Mouse (Mus musculus): ENCODE measurements around the gene Gm21992. TPM values are rescaled to one million over a fixed set of nuclear protein-coding genes. Genes with fewer than 3 reads are reported as not detected.
A peak's percentile ranks its signal among the peaks of the same experiment; 100 is the strongest.
"Not testable (repeated sequence)": the region's sequence is repeated elsewhere in the genome, so short reads cannot be mapped to it uniquely, and the experiment has no call there.

The Gm21992 gene
- polyA plus RNA-seq, 1 experiment from 2014 or later = 41.2 TPM

DNA sequence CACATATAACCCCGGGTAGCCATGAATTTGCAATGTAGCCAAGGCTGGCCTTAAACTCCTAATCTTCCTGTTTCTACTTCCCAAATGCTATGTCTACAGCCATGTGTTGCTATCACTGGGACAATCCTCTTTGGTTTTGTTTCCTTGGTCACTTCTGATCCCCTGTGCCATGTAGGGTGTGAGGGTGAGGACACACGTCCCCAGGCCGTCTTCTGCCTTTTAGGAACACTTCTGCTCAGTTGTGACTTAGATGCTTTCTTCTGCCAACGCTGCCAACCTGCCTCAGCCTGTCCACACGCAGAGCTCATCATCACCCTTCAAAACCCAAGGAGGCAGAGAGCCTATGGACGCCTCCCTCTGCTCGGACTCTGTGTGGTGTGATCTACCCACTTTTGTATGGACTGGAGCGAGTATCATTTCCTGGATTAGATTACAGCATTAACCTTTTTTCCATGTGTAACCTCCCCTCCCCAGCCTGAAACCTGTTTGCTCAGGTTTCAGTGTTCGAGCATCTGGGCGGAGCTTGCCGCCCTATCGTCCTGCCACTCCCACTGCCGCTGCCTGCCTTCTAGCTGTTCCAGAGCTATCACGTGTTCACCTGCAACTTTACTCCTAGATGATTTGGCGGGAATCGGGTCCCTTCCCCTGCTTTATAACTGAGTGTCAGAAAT, 17.2 kb upstream of the Gm21992 start:
- ATAC-seq (ENCODE audit: low FRiP score, low TSS enrichment) = no peak

DNA sequence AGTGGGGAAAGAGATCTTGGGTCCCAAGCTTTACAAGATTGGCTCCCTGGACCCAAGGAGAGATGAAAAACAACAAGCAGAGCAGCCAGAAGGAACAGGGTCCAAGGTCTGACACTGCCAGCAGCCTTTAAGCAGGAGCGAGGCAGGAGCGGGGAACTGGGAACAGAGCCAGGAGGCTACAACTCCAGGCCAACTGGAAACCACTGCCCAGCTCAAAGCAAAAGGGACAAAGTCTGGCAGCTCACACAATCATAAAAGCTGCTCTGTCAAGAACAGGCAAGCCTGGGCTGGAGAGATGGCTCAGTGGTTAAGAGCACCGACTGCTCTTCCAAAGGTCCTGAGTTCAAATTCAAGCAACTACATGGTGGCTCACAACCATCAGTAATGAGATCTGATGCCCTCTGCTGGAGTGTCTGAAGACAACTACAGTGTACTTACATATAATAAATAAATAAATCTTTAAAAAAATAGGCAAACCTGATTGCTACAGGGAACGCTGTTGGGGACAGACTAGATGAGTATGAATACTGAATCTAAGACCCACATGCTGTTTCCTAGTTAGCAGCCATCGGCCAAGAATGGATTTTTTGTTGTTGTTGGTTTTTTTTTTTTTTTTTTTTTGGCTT, 9.4 kb upstream of the Gm21992 start:
- H3K4me1 ChIP-seq (ENCODE audit: control insufficient read depth, insufficient read depth, low read length) = no peaks in the 10 kb centered on the region
- H3K4me3 ChIP-seq (ENCODE audit: low read length) = no peak overlapping the region
- H3K9me3 ChIP-seq (ENCODE audit: control insufficient read depth, low read length) = no peaks in the 10 kb centered on the region
- no peak for ATAC-seq (ENCODE audit: low FRiP score, low TSS enrichment)
- peaks cover 8% of the 10 kb centered on the region for H3K36me3 ChIP-seq (ENCODE audit: control insufficient read depth, insufficient read depth, low read length)
- H3K9ac ChIP-seq (ENCODE audit: low read depth, low read length) = no peak overlapping the region
- H3K4me2 ChIP-seq (replicated peaks; ENCODE audit: low read depth, low read length) = no peak overlapping the region
- 77% methylated on average over 5 of the region's 5 CpGs for WGBS
- H3K27me3 ChIP-seq (ENCODE audit: control insufficient read depth, insufficient read depth, low read length) = no peaks in the 10 kb centered on the region
- H3K27ac ChIP-seq (ENCODE audit: low read depth, low read length) = no peak overlapping the region

More for the DNA sequence above, 17.2 kb upstream of the Gm21992 start:
- H3K27me3 ChIP-seq (ENCODE audit: control insufficient read depth, insufficient read depth, low read length) = no peaks in the 10 kb centered on the region
- no peaks in the 10 kb centered on the region for H3K4me1 ChIP-seq (ENCODE audit: control insufficient read depth, insufficient read depth, low read length)
- WGBS = 39% methylated on average over 16 of the region's 16 CpGs
- H3K4me2 ChIP-seq (replicated peaks; ENCODE audit: low read depth, low read length) = peak overlapping the region; percentile 17; the same call in 1 of the 2 replicates
- no peaks in the 10 kb centered on the region for H3K9me3 ChIP-seq (ENCODE audit: control insufficient read depth, low read length)
- H3K4me3 ChIP-seq (ENCODE audit: low read length) = no peak overlapping the region
- no peak overlapping the region for H3K27ac ChIP-seq (ENCODE audit: low read depth, low read length)
- no peak overlapping the region for H3K9ac ChIP-seq (ENCODE audit: low read depth, low read length)
- H3K36me3 ChIP-seq (ENCODE audit: control insufficient read depth, insufficient read depth, low read length) = peaks cover 8% of the 10 kb centered on the region

DNA sequence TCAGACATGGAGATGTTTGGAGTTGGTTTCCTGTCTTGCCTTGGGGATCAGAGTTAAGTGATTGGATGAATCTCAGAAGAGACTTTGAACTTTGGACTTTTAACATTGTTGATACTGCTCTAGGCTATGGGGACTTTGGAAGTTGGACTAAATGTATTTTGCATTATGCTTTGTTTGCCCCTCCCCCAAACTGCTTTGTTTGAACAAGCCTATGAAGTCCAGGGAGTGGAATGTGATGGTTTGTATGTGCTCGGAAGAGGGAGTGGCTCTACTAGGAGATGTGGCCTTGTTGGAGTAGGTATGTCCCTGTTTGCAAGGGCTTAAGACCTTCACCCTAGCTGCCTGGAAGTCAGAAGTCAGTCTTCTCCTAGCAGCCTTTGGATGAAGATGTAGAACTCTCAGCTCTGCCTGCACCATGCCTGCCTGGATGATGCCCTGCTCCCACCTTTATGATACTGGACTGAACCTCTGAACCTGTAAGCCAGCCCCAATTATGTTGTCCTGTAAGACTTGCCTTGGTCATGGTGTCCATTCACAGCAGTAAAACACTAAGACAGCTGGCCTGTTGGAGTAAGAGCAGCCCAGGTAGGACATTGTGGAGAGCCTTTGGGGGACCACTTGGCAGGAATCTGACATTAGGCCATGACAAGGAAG, 5.9 kb upstream of the Gm21992 start:
- Histone ChIP-seq H3K4me3 (ENCODE audit: low read length) (no peak overlapping the region), H3K27ac (ENCODE audit: low read depth, low read length) (no peak overlapping the region), H3K4me2 (replicated peaks; ENCODE audit: low read depth, low read length) (no peak overlapping the region), H3K9ac (ENCODE audit: low read depth, low read length) (no peak overlapping the region), H3K9me3 (ENCODE audit: control insufficient read depth, low read length) (no peaks in the 10 kb centered on the region), H3K4me1 (ENCODE audit: control insufficient read depth, insufficient read depth, low read length) (no peaks in the 10 kb centered on the region), H3K36me3 (ENCODE audit: control insufficient read depth, insufficient read depth, low read length) (no peaks in the 10 kb centered on the region), H3K27me3 (ENCODE audit: control insufficient read depth, insufficient read depth, low read length) (no peaks in the 10 kb centered on the region)
- no peak for ATAC-seq (ENCODE audit: low FRiP score, low TSS enrichment)
- 59% methylated on average over 1 of the region's 1 CpGs for WGBS

DNA sequence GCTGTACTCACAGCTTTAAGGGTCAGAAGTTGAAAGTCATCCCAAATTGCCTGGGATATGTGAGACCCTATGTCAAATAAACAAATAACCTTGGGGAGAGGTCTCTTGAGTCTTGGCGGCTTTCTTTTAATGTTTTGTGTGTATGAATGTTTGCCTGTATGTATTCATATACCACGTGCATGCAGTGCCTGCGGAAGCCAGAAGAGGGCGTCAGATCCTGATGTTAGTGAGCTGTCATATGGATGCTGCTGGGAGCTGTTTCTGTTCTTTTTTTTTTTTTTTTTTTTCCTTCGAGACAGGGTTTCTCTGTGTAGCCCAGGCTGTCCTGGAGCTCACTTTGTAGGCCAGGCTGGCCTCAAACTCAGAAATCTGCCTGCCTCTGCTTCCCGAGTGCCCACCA, 1.6 kb upstream of the Gm21992 start:
- ATAC-seq (ENCODE audit: low FRiP score, low TSS enrichment) = no peak
- no peak overlapping the region for H3K4me3 ChIP-seq (ENCODE audit: low read length)
- H3K4me1 ChIP-seq (ENCODE audit: control insufficient read depth, insufficient read depth, low read length) = peaks cover 17% of the 10 kb centered on the region
- H3K9me3 ChIP-seq (ENCODE audit: control insufficient read depth, low read length) = no peaks in the 10 kb centered on the region
- H3K9ac ChIP-seq (ENCODE audit: low read depth, low read length) = no peak overlapping the region
- H3K36me3 ChIP-seq (ENCODE audit: control insufficient read depth, insufficient read depth, low read length) = no peaks in the 10 kb centered on the region
- no peak overlapping the region for H3K27ac ChIP-seq (ENCODE audit: low read depth, low read length)
- WGBS = 87% methylated on average over 6 of the region's 6 CpGs
- no peak overlapping the region for H3K4me2 ChIP-seq (replicated peaks; ENCODE audit: low read depth, low read length)
- H3K27me3 ChIP-seq (ENCODE audit: control insufficient read depth, insufficient read depth, low read length) = no peaks in the 10 kb centered on the region

DNA sequence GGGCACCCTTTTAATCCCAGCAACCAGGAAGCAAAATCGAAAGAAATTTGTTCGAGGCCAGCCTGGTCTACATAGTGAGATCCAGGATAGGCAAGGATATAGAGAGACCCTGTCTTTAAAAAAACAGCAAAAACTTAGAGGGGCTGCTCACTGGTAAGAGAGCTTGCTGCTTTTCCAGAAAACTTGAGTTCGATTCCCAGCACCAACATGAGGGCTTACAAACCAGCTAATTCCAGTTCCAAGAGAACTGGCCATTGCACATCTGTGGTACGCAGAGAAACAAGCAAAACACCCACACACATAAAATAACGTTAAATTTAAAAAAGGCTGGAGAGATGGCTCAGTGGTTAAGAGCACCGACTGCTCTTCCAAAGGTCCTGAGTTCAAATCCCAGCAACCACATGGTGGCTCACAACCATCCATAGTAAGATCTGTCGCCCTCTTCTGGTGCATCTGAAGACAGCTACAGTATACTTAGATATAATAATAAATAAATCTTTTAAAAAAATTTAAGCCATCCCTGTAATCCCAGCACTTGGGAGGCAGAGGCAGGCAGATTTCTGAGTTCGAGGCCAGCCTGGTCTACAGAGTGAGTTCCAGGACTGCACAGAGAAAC, 1.0 kb upstream of the Gm21992 start:
- H3K4me3 ChIP-seq (ENCODE audit: low read length) = peak overlapping the region; percentile 96
- H3K9me3 ChIP-seq (ENCODE audit: control insufficient read depth, low read length); H3K27me3 ChIP-seq (ENCODE audit: control insufficient read depth, insufficient read depth, low read length); H3K36me3 ChIP-seq (ENCODE audit: control insufficient read depth, insufficient read depth, low read length); ATAC-seq (ENCODE audit: low FRiP score, low TSS enrichment): not testable (repeated sequence)
- peak overlapping the region; percentile 90 for H3K9ac ChIP-seq (ENCODE audit: low read depth, low read length)
- H3K27ac ChIP-seq (ENCODE audit: low read depth, low read length) = peak overlapping the region; percentile 93; the same call in 1 of the 2 replicates
- 80% methylated on average over 8 of the region's 8 CpGs for WGBS
- peak overlapping the region; percentile 51 for H3K4me2 ChIP-seq (replicated peaks; ENCODE audit: low read depth, low read length)
- H3K4me1 ChIP-seq (ENCODE audit: control insufficient read depth, insufficient read depth, low read length) = peaks cover 21% of the 10 kb centered on the region

DNA sequence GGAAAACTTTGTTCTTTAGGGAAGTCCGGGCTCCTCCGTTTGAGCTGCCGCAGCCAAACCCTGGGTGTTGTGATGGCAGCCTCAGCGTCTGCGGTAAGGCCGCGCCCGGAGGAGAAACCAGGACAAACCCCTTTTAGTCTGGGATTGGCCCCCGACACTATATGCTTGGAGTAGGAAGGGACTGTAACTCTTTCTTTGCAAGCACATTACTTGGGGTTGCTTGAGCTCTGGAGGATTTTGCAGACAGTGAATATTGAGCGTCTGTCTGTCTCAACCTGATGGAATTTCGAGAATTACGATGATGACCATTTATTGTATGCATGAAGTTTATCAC, 464 bp upstream of the Gm21992 start:
- Histone ChIP-seq H3K4me3 (ENCODE audit: low read length) (peak overlapping the region; percentile 96), H3K36me3 (ENCODE audit: control insufficient read depth, insufficient read depth, low read length) (no peaks in the 10 kb centered on the region), H3K4me2 (replicated peaks; ENCODE audit: low read depth, low read length) (peak overlapping the region; percentile 51), H3K27ac (ENCODE audit: low read depth, low read length) (peak overlapping the region; percentile 93), H3K27me3 (ENCODE audit: control insufficient read depth, insufficient read depth, low read length) (no peaks in the 10 kb centered on the region), H3K4me1 (ENCODE audit: control insufficient read depth, insufficient read depth, low read length) (peaks cover 21% of the 10 kb centered on the region), H3K9me3 (ENCODE audit: control insufficient read depth, low read length) (no peaks in the 10 kb centered on the region), H3K9ac (ENCODE audit: low read depth, low read length) (peak overlapping the region; percentile 90)
- ATAC-seq (ENCODE audit: low FRiP score, low TSS enrichment) = peak; percentile 34; the same call in 1 of the 2 replicates
- 4% methylated on average over 12 of the region's 12 CpGs for WGBS

DNA sequence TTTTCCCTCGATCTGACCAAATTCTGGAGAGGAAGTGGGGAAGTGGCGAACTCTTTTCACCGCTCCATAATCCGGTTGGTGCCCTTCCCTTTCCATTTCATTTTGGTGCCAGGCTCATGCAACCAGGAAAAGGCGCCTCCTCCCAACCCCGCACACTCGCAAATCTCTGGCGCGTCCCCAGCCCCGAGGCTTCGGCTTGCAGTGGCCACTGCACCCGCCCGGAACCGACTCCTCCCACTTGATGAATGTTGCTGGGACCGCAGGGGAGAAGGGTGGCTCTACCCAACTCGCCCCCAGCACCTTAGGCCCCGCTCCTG, 708 bp downstream of the Gm21992 start:
- Histone ChIP-seq H3K9me3 (ENCODE audit: control insufficient read depth, low read length) (no peaks in the 10 kb centered on the region), H3K27ac (ENCODE audit: low read depth, low read length) (peak overlapping the region; percentile 94), H3K4me3 (ENCODE audit: low read length) (peak overlapping the region; percentile 96), H3K9ac (ENCODE audit: low read depth, low read length) (peak overlapping the region; percentile 82), H3K4me1 (ENCODE audit: control insufficient read depth, insufficient read depth, low read length) (peaks cover 21% of the 10 kb centered on the region), H3K4me2 (replicated peaks; ENCODE audit: low read depth, low read length) (peak overlapping the region; percentile 77), H3K36me3 (ENCODE audit: control insufficient read depth, insufficient read depth, low read length) (no peaks in the 10 kb centered on the region), H3K27me3 (ENCODE audit: control insufficient read depth, insufficient read depth, low read length) (no peaks in the 10 kb centered on the region)
- ATAC-seq (ENCODE audit: low FRiP score, low TSS enrichment) = no peak; the same call in 1 of the 2 replicates
- 1% methylated on average over 17 of the region's 17 CpGs for WGBS

DNA sequence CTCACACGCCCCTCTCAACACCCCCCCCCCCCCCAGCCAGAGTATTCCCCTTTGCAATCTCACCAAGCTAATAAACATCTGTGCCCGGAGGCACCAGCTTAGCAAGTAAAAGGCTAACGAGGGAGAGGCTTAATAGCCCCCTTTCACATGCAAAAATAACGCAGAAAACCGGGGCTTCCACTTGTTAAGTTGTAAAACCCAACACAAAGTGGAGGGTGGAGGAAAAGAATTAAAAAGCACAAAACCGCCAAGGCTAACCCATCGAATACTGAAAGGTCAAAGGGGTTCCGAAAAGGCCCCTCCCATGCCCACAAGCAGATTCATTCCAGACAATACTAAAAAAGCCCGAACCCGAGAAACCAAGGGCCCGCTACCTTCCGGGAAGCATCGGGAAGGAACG, 1.1 kb downstream of the Gm21992 start:
- ATAC-seq (ENCODE audit: low FRiP score, low TSS enrichment) = no peak
- Histone ChIP-seq H3K36me3 (ENCODE audit: control insufficient read depth, insufficient read depth, low read length) (no peaks in the 10 kb centered on the region), H3K9me3 (ENCODE audit: control insufficient read depth, low read length) (no peaks in the 10 kb centered on the region), H3K4me1 (ENCODE audit: control insufficient read depth, insufficient read depth, low read length) (peaks cover 21% of the 10 kb centered on the region), H3K4me2 (replicated peaks; ENCODE audit: low read depth, low read length) (peak overlapping the region; percentile 77), H3K4me3 (ENCODE audit: low read length) (peak overlapping the region; percentile 96), H3K27ac (ENCODE audit: low read depth, low read length) (no peak overlapping the region), H3K27me3 (ENCODE audit: control insufficient read depth, insufficient read depth, low read length) (no peaks in the 10 kb centered on the region), H3K9ac (ENCODE audit: low read depth, low read length) (peak overlapping the region; percentile 82)
- under 1% methylated on average over 14 of the region's 14 CpGs for WGBS

DNA sequence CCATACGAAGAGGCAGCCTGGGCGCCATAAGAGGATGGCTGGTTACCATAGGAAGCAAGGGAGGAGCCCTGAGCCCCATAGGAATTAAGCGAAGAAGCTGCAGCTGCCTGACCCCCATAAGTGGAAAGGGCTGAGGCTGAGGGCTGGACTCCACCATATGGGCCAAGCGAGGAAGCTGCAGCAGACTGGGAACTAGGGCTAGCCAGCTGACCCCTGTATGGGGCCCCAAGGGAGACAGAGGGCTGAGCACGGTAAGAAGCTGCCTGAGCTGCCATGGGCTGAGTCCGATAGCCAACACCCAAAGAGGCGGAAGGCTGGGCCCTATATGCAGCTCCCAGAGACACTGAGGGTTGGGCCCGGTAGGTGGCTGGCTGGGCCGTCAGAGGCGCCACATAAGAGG, 8.1 kb downstream of the Gm21992 start:
- ATAC-seq (ENCODE audit: low FRiP score, low TSS enrichment) = no peak
- H3K27me3 ChIP-seq (ENCODE audit: control insufficient read depth, insufficient read depth, low read length) = no peaks in the 10 kb centered on the region
- H3K4me2 ChIP-seq (replicated peaks; ENCODE audit: low read depth, low read length) = no peak overlapping the region
- no peaks in the 10 kb centered on the region for H3K9me3 ChIP-seq (ENCODE audit: control insufficient read depth, low read length)
- H3K9ac ChIP-seq (ENCODE audit: low read depth, low read length) = no peak overlapping the region
- no peak overlapping the region for H3K27ac ChIP-seq (ENCODE audit: low read depth, low read length)
- WGBS = 78% methylated on average over 10 of the region's 10 CpGs
- peaks cover 6% of the 10 kb centered on the region; the same call in 1 of the 2 replicates for H3K4me1 ChIP-seq (ENCODE audit: control insufficient read depth, insufficient read depth, low read length)
- no peak overlapping the region for H3K4me3 ChIP-seq (ENCODE audit: low read length)
- peaks cover 57% of the 10 kb centered on the region for H3K36me3 ChIP-seq (ENCODE audit: control insufficient read depth, insufficient read depth, low read length)

Measured in kidney, embryonic 14.5 days (tissue).